Mouse (Mus musculus) heart, adult 2 months (tissue): ENCODE data around the gene Sim2. TPM values are rescaled to one million over a fixed set of nuclear protein-coding genes. Genes with fewer than 3 reads are reported as not detected.

Experiments
- DNase-seq, 2 experiments: peaks; one replicate each; pipeline ENCODE4 v3.0.0; 2021
- H3K27ac ChIP-seq: fragments of 200-600 bp; 2 replicates; pipeline ENCODE4 v1.8.1; 2022
- H3K27me3 ChIP-seq: fragments of 200-500 bp; 2 replicates; pipeline ENCODE4 v1.6.1; 2012; ENCODE audit warnings: mild to moderate bottlenecking, low read length, inconsistent platforms, mixed read lengths; ENCODE audit not compliant: control insufficient read depth, insufficient read depth
- H3K36me3 ChIP-seq: fragments of 200-500 bp; 2 replicates; pipeline ENCODE4 v1.6.1; 2012; ENCODE audit warnings: low read length, inconsistent platforms; ENCODE audit not compliant: control insufficient read depth, insufficient read depth
- H3K4me1 ChIP-seq: fragments of 200-500 bp; 2 replicates; pipeline ENCODE4 v1.6.1; 2011; ENCODE audit warnings: low read length; ENCODE audit not compliant: control insufficient read depth, insufficient read depth
- H3K4me3 ChIP-seq: fragments of 200-600 bp; 2 replicates; pipeline ENCODE4 v1.8.1; 2022
- H3K79me2 ChIP-seq: fragments of 200-500 bp; replicated peaks from 2 replicates; pipeline ENCODE4 v1.6.1; 2012; ENCODE audit warnings: mild to moderate bottlenecking, inconsistent platforms, low read length, moderate library complexity, mixed read lengths; ENCODE audit not compliant: control insufficient read depth, insufficient read depth
- H3K9ac ChIP-seq: fragments of 200-500 bp; 2 replicates; pipeline ENCODE4 v1.6.1; 2012; ENCODE audit warnings: low read depth, mild to moderate bottlenecking, control low read depth, inconsistent platforms, low read length, mixed read lengths
- CTCF ChIP-seq: fragments of 200-600 bp; IDR thresholded peaks from 2 replicates; pipeline ENCODE4 v1.8.1; 2022; ENCODE audit warnings: antibody characterized with exemption, mild to moderate bottlenecking, moderate library complexity
- EP300 ChIP-seq: fragments of 200-500 bp; IDR thresholded peaks from 2 replicates; pipeline ENCODE4 v1.6.1; 2011; ENCODE audit warnings: low read depth, low read length, control low read depth; ENCODE audit not compliant: insufficient read depth
- POLR2A ChIP-seq: fragments of 200-500 bp; IDR thresholded peaks from 2 replicates; pipeline ENCODE4 v1.6.1; 2011; ENCODE audit warnings: mild to moderate bottlenecking, low read depth, low read length, control low read depth; ENCODE audit not compliant: insufficient read depth
- WGBS: fragments of 180-500 bp; shearing (Covaris S2); methylation state at CpG from one replicate; pipeline ENCODE4 v1.1.7; 2018; 5-methylcytosine and 5-hydroxymethylcytosine counted together
- intact Hi-C: fragments of 180-260 bp; cut with DNase I; formaldehyde crosslinking; loops from one replicate; pipeline ENCODE4 v1.15.1; 2025
- microRNA-seq, 2 experiments: library from miRNA; unstranded; fragments of <30 nt; microRNA quantifications; one replicate each; pipeline ENCODE4 v1.2.0; 2021
- polyA plus RNA-seq: library from polyadenylated mRNA; depleted of rRNA; stranded (reverse); fragments of >200 nt; gene quantifications from 2 replicates; pipeline ENCODE4 v1.2.3, GENCODE M21; 2012; rRNA removed
- total RNA-seq, 2 experiments: library from RNA; stranded (reverse); gene quantifications; 2 replicates each; pipeline ENCODE4 v1.2.3; 2021

The Sim2 gene
- total and polyA plus RNA-seq, 3 experiments: 0.12 TPM; not detected in 2

DNA sequence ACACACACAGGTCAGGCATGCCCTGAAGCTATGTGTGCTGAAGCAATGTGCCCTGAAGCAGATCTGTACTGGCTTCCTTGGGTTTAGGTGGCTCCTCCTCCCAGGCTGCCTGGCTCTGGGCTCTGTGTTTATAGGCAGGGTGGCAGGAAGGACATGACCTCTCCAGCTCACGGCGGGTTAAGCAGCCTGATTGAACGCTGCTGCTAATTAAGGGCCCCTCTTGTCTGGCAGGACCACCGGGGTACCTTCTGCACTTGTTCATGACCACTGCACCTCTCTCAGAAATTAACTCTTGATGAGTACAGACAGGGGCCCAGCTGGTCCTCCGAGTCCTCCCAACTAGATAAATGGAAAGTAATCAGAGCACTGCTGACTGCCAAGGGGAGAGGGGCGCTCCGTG lies 79.5 kb downstream of the Sim2 start:
- no peaks in the 10 kb centered on the region for H3K27me3 ChIP-seq
- no peak for DNase-seq
- no peaks in the 10 kb centered on the region for H3K36me3 ChIP-seq
- H3K9ac ChIP-seq: no peak overlapping the region
- no peaks in the 10 kb centered on the region for H3K79me2 ChIP-seq
- intact Hi-C loops: no loop called here
- TF ChIP-seq POLR2A (no peak), EP300 (no peak), CTCF (no peak)
- H3K4me1 ChIP-seq: peaks cover 1% of the 10 kb centered on the region; the same call in 1 of the 2 replicates
- no peak overlapping the region for H3K27ac ChIP-seq
- H3K4me3 ChIP-seq: no peak overlapping the region
- 29% methylated on average over 7 of the region's 7 CpGs for WGBS

DNA sequence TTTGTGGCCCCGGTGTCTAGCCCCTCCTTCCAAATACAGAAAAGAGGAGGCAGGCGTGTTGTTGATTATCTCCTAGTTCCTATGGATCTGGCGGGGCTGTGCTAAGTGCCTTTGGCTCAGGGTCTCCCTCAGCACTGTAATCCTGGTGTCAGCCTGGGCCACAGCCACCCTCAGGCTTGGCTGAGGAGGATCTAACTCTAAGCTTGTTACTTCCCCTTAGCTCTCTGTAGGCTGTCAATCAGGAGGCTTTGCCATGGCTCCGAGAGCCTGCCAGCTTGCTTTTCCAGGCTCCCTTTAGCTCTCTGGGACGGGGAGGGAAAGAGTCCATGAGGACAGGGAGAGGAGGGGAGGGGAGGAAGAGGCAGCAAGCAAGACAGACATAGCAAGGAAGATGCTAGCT lies 80.2 kb downstream of the Sim2 start:
- intact Hi-C loops: no loop called here
- H3K79me2 ChIP-seq: no peaks in the 10 kb centered on the region
- H3K27me3 ChIP-seq: no peaks in the 10 kb centered on the region
- no peak overlapping the region for H3K4me3 ChIP-seq
- TF ChIP-seq EP300: no peak
- no peak for TF ChIP-seq POLR2A
- no peak for TF ChIP-seq CTCF
- 20% methylated on average over 5 of the region's 5 CpGs for WGBS
- no peak overlapping the region for H3K9ac ChIP-seq
- peaks cover 1% of the 10 kb centered on the region; the same call in 1 of the 2 replicates for H3K4me1 ChIP-seq
- no peak overlapping the region for H3K27ac ChIP-seq
- no peak for DNase-seq
- no peaks in the 10 kb centered on the region for H3K36me3 ChIP-seq

- Histone ChIP-seq H3K9ac (no peak overlapping the region), H3K27ac (no peak overlapping the region), H3K4me3 (no peak overlapping the region), H3K79me2 (no peaks in the 10 kb centered on the region), H3K36me3 (no peaks in the 10 kb centered on the region), H3K4me1 (peaks cover 1% of the 10 kb centered on the region; the same call in 1 of the 2 replicates), H3K27me3 (no peaks in the 10 kb centered on the region)
- DNase-seq: no peak
- TF ChIP-seq EP300: no peak
- no peak for TF ChIP-seq POLR2A
- TF ChIP-seq CTCF: no peak
- intact Hi-C loops: no loop called here
- WGBS: 85% methylated on average over 16 of the region's 16 CpGs
Measured at GRCm38 (mm10) chr16:94168655-94169545, 84.2 kb downstream of the Sim2 start.

GRCm38 (mm10) chr16:94170218-94170617 lies 85.5 kb downstream of the Sim2 start:
- no peak overlapping the region for H3K27ac ChIP-seq
- H3K27me3 ChIP-seq: no peaks in the 10 kb centered on the region
- DNase-seq: no peak
- H3K79me2 ChIP-seq: no peaks in the 10 kb centered on the region
- no peak overlapping the region for H3K4me3 ChIP-seq
- H3K4me1 ChIP-seq: no peaks in the 10 kb centered on the region
- no peak overlapping the region for H3K9ac ChIP-seq
- 72% methylated on average over 4 of the region's 4 CpGs for WGBS
- no peak for TF ChIP-seq CTCF
- no peak for TF ChIP-seq POLR2A
- TF ChIP-seq EP300: no peak
- intact Hi-C loops: no loop called here
- H3K36me3 ChIP-seq: no peaks in the 10 kb centered on the region

- intact Hi-C loops: no loop called here
- no peak for DNase-seq
- no peaks in the 10 kb centered on the region for H3K79me2 ChIP-seq
- TF ChIP-seq EP300 (no peak), POLR2A (no peak), CTCF (no peak)
- H3K9ac ChIP-seq: no peak overlapping the region
- no peak overlapping the region for H3K27ac ChIP-seq
- no peaks in the 10 kb centered on the region for H3K4me1 ChIP-seq
- H3K36me3 ChIP-seq: no peaks in the 10 kb centered on the region
- no peak overlapping the region for H3K4me3 ChIP-seq
- no peaks in the 10 kb centered on the region for H3K27me3 ChIP-seq
- 85% methylated on average over 1 of the region's 1 CpGs for WGBS
Measured at GRCm38 (mm10) chr16:94173361-94173760, 88.6 kb downstream of the Sim2 start.

DNA sequence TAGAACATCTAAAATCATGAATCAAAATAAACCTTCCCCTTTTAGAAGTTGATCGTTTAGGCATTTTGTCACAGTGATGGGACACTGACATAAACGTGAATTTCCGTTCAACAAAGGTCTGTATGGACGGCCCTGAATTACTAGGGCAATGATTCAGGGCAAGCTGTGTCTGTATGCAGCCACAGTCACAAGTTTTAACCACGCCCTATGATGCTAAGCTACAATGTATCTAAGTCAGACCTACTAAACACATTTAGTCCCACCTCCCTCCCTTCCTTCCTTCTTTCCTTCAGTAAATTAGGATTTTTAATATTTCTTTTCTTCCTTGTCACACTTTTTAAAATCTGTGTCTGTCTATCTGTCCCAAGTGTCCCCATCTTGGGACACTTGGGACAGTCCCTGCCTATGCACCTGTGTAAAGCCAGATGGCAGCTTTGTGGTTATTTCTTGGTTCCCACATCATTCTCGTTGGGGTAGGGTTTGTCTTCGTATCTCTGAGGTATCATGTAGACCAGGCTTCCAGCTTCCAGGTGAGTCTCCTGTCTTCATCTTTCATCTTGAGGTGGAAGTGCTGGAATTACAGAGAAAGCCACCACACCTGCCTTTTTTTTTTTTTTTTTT lies 90.7 kb downstream of the Sim2 start:
- no peaks in the 10 kb centered on the region for H3K27me3 ChIP-seq
- H3K9ac ChIP-seq: no peak overlapping the region
- TF ChIP-seq POLR2A (no peak), EP300 (no peak), CTCF (no peak)
- no peak overlapping the region for H3K27ac ChIP-seq
- intact Hi-C loops: no loop called here
- H3K79me2 ChIP-seq: no peaks in the 10 kb centered on the region
- no peaks in the 10 kb centered on the region for H3K36me3 ChIP-seq
- H3K4me3 ChIP-seq: no peak overlapping the region
- DNase-seq: no peak
- no peaks in the 10 kb centered on the region for H3K4me1 ChIP-seq
- WGBS: 87% methylated on average over 7 of the region's 7 CpGs

Small RNA genes within 50 kb of the gene (microRNA-seq; reads per million reads assigned to microRNA genes)
- gene Gm23062: 0 reads per million in 2 experiments

Other genes starting within 250 kb of the Sim2 start
- 1 to 10 TPM in 1 of 2 experiments, under 1 TPM in 1; 0.70 to 1.4 TPM for gene Chaf1b, start 201.0 kb upstream of the Sim2 start, total RNA-seq
- gene Chaf1b, start 201.0 kb upstream of the Sim2 start, polyA plus RNA-seq: 0.38 and 0.55 TPM in 2 replicates
- gene Cldn14, start 76.1 kb upstream of the Sim2 start, total RNA-seq: not detected
- gene Cldn14, start 76.1 kb upstream of the Sim2 start, polyA plus RNA-seq: not detected in 2 replicates
- 1 to 10 TPM; 5.4 to 5.5 TPM for gene Hlcs, start 228.6 kb downstream of the Sim2 start, total RNA-seq
- 4.3 and 4.4 TPM in 2 replicates for gene Hlcs, start 228.6 kb downstream of the Sim2 start, polyA plus RNA-seq
- gene Ripply3, start 243.5 kb downstream of the Sim2 start, total RNA-seq: 1 to 10 TPM; 3.9 to 5.1 TPM
- gene Ripply3, start 243.5 kb downstream of the Sim2 start, polyA plus RNA-seq: 2.9 and 5.1 TPM in 2 replicates